Comparison of ENCODE assay signal across 10 mouse cellular contexts in genomic region chr2:158611326-158611719, GRCm38 (mm10). TPM values are rescaled to one million over a fixed set of nuclear protein-coding genes. Genes with fewer than 3 reads are reported as not detected.
A peak's percentile ranks its signal among the peaks of the same experiment; 100 is the strongest.
DNase-seq lines count a peak whose midpoint lies in the region; ATAC-seq lines count a peak whose summit lies in the region.
"Had no signal": no experiment of that assay in that cellular context is flagged by ENCODE, and none has a peak within 500 bp of the region (broad histone marks: within the 10 kb centered on the region; RNA-seq: fewer than 3 reads in every experiment).

No protein-coding gene starts in this region.

- H3K27ac ChIP-seq in heart, embryonic 15.5 days, result no peak overlapping the region
- no peak overlapping the region for H3K27ac ChIP-seq in embryonic facial prominence, embryonic 14.5 days (replicated peaks; ENCODE audit: low read depth, low read length)
- H3K27ac ChIP-seq in limb, embryonic 12.5 days, result no peak overlapping the region

- intact Hi-C loops in heart, postnatal 10 days (cut with DNase I), result no loop called here

- no peaks in the 10 kb centered on the region for H3K36me3 ChIP-seq in heart, embryonic 15.5 days
- H3K36me3 ChIP-seq in embryonic facial prominence, embryonic 14.5 days (ENCODE audit: control insufficient read depth, insufficient read depth, low read length), result no peaks in the 10 kb centered on the region
- H3K36me3 ChIP-seq in limb, embryonic 12.5 days, result no peaks in the 10 kb centered on the region

- no peak for DNase-seq in heart, postnatal 10 days
- peak; percentile 17 to 28 for DNase-seq in B cell, adult 2 months
- no peak for DNase-seq in embryonic facial prominence, embryonic 14.5 days (ENCODE audit: low spot score)
- no peak for DNase-seq in gastrocnemius, postnatal 4 days (ENCODE audit: low spot score in 2 of 2)
- no peak for DNase-seq in gastrocnemius, adult 18-20 months (ENCODE audit: low spot score)
- DNase-seq in spleen, postnatal 14 days (ENCODE audit: low spot score in 2 of 2), result no peak
- DNase-seq: kidney, postnatal 25 days; lung, adult 18-20 months had no signal

- H3K27me3 ChIP-seq in heart, embryonic 15.5 days, result peaks cover 98% of the 10 kb centered on the region
- H3K27me3 ChIP-seq in embryonic facial prominence, embryonic 14.5 days (replicated peaks; ENCODE audit: control insufficient read depth, insufficient read depth, low read length), result peaks cover 100% of the 10 kb centered on the region
- H3K27me3 ChIP-seq in limb, embryonic 12.5 days, result peaks cover 100% of the 10 kb centered on the region

- H3K9me3 ChIP-seq in heart, embryonic 15.5 days (replicated peaks), result no peaks in the 10 kb centered on the region
- H3K9me3 ChIP-seq in embryonic facial prominence, embryonic 14.5 days (ENCODE audit: control insufficient read depth, low read length), result no peaks in the 10 kb centered on the region
- no peaks in the 10 kb centered on the region for H3K9me3 ChIP-seq in limb, embryonic 12.5 days

- peaks cover 26% of the 10 kb centered on the region for H3K4me1 ChIP-seq in heart, embryonic 15.5 days (replicated peaks)
- peaks cover 6% of the 10 kb centered on the region; the same call in 1 of the 2 replicates for H3K4me1 ChIP-seq in embryonic facial prominence, embryonic 14.5 days (ENCODE audit: control insufficient read depth, insufficient read depth, low read length)
- peaks cover 32% of the 10 kb centered on the region for H3K4me1 ChIP-seq in limb, embryonic 12.5 days (replicated peaks)

- no peak overlapping the region for H3K9ac ChIP-seq in heart, embryonic 15.5 days
- H3K9ac ChIP-seq in embryonic facial prominence, embryonic 14.5 days (ENCODE audit: low read depth, low read length), result no peak overlapping the region
- no peak overlapping the region for H3K9ac ChIP-seq in limb, embryonic 12.5 days (replicated peaks)

- WGBS in heart, embryonic 15.5 days, result 1% methylated on average over 30 of the region's 30 CpGs
- WGBS in embryonic facial prominence, embryonic 14.5 days, result under 1% methylated on average over 24 of the region's 30 CpGs
- under 1% methylated on average over 30 of the region's 30 CpGs for WGBS in limb, embryonic 12.5 days

- H3K4me3 ChIP-seq in heart, embryonic 15.5 days, result peak overlapping the region; percentile 30
- H3K4me3 ChIP-seq in embryonic facial prominence, embryonic 14.5 days (ENCODE audit: low read depth, low read length), result peak overlapping the region; percentile 29; the same call in 1 of the 2 replicates
- peak overlapping the region; percentile 27 for H3K4me3 ChIP-seq in limb, embryonic 12.5 days (replicated peaks)

- H3K4me2 ChIP-seq in heart, embryonic 15.5 days, result peak overlapping the region; percentile 38; the same call in 1 of the 2 replicates
- peak overlapping the region; percentile 43; the same call in 1 of the 2 replicates for H3K4me2 ChIP-seq in embryonic facial prominence, embryonic 14.5 days (ENCODE audit: low read depth, low read length)
- peak overlapping the region; percentile 45 for H3K4me2 ChIP-seq in limb, embryonic 12.5 days

- no peak for ATAC-seq in heart, embryonic 15.5 days (replicated peaks; ENCODE audit: insufficient number of reproducible peaks, insufficient read depth, low FRiP score, low read depth)
- no peak for ATAC-seq in embryonic facial prominence, embryonic 14.5 days (ENCODE audit: low read depth)
- no peak for ATAC-seq in limb, embryonic 12.5 days (ENCODE audit: insufficient number of reproducible peaks, insufficient read depth, low FRiP score, low TSS enrichment, low read depth)

RNA-seq across cellular contexts. Expression of gene Slc32a1, which starts 0.8 kb away (rescaled TPM):
- polyA plus RNA-seq in heart, embryonic 15.5 days (2015; fragmentation: Nextera tagmentation; extraction: Ambion mirVana), result not detected in 2 replicates
- total RNA-seq in heart, postnatal 10 days (2021), result not detected
- 0.07 TPM in 1 of 2 replicates, not detected in the other for polyA plus RNA-seq in embryonic facial prominence, embryonic 14.5 days (2014; fragmentation: Nextera tagmentation; extraction: Ambion mirVana)
- polyA plus RNA-seq in limb, embryonic 12.5 days (2016; fragmentation: Nextera tagmentation; extraction: Ambion mirVana), result not detected in 2 replicates
- not detected for total RNA-seq in gastrocnemius, postnatal 4 days (2021)
- total RNA-seq in gastrocnemius, adult 18-20 months (2021), result not detected

RNA-seq across cellular contexts. Expression of gene Actr5, which starts 13.4 kb away (rescaled TPM):
- polyA plus RNA-seq in heart, embryonic 15.5 days (2015; fragmentation: Nextera tagmentation; extraction: Ambion mirVana), result 5.6 and 7.4 TPM in 2 replicates
- 1 to 10 TPM; 7.5 to 8.2 TPM for total RNA-seq in heart, postnatal 10 days (2021)
- 10.6 and 13.0 TPM in 2 replicates for polyA plus RNA-seq in embryonic facial prominence, embryonic 14.5 days (2014; fragmentation: Nextera tagmentation; extraction: Ambion mirVana)
- polyA plus RNA-seq in limb, embryonic 12.5 days (2016; fragmentation: Nextera tagmentation; extraction: Ambion mirVana), result 20.8 and 22.1 TPM in 2 replicates
- 1 to 10 TPM; 7.3 to 9.0 TPM for total RNA-seq in gastrocnemius, postnatal 4 days (2021)
- 1 to 10 TPM; 3.8 to 4.0 TPM for total RNA-seq in gastrocnemius, adult 18-20 months (2021)

RNA-seq across cellular contexts. Expression of gene Ppp1r16b, which starts 53.9 kb away (rescaled TPM):
- 5.2 and 6.8 TPM in 2 replicates for polyA plus RNA-seq in heart, embryonic 15.5 days (2015; fragmentation: Nextera tagmentation; extraction: Ambion mirVana)
- total RNA-seq in heart, postnatal 10 days (2021), result 10 to 100 TPM; 18.3 to 22.1 TPM
- 4.3 and 4.7 TPM in 2 replicates for polyA plus RNA-seq in embryonic facial prominence, embryonic 14.5 days (2014; fragmentation: Nextera tagmentation; extraction: Ambion mirVana)
- polyA plus RNA-seq in limb, embryonic 12.5 days (2016; fragmentation: Nextera tagmentation; extraction: Ambion mirVana), result 3.3 TPM in 2 replicates
- total RNA-seq in gastrocnemius, postnatal 4 days (2021), result 1 to 10 TPM; 8.3 to 9.1 TPM
- 1 to 10 TPM; 2.3 to 4.4 TPM for total RNA-seq in gastrocnemius, adult 18-20 months (2021)

Comparison
In these comparisons a context has a peak if more than half of its experiments do, and no peak if none do; other contexts are left out.
1. DNase-seq: peak in B cell, adult 2 months (2 of 2); none in heart, postnatal 10 days (0 of 2), embryonic facial prominence, embryonic 14.5 days (single experiment), gastrocnemius, postnatal 4 days (0 of 2), gastrocnemius, adult 18-20 months (single experiment) and spleen, postnatal 14 days (0 of 2).
2. Peak in every context shown above with its lines, with median percentiles within 50 percentile points of each other: H3K4me2 ChIP-seq and H3K4me3 ChIP-seq.